Mouse (Mus musculus) layer of hippocampus, postnatal 36 days (tissue): ENCODE measurements around the gene Prm1. TPM values are rescaled to one million over a fixed set of nuclear protein-coding genes. Genes with fewer than 3 reads are reported as not detected.

Experiments used
- total RNA-seq, 2 experiments: library from RNA; stranded (reverse); gene quantifications; 2 replicates each; pipeline ENCODE4 v1.2.3; 2021

The Prm1 gene
- total RNA-seq, 2 experiments from 2014 or later = not detected

Other genes with a start within 250 kb of the Prm1 start
- gene Socs1, start 20.3 kb downstream of the Prm1 start, total RNA-seq = under 1 TPM; 0.42 to 0.66 TPM
- not detected for gene Tnp2, start 17.2 kb downstream of the Prm1 start, total RNA-seq
- not detected for gene Prm3, start 14.9 kb downstream of the Prm1 start, total RNA-seq
- not detected for gene Prm2, start 9.7 kb downstream of the Prm1 start, total RNA-seq
- not detected for gene Gm11172, start 7.1 kb upstream of the Prm1 start, total RNA-seq
- under 1 TPM; 0.20 to 0.28 TPM for gene Rmi2, start 29.2 kb upstream of the Prm1 start, total RNA-seq